Mouse (Mus musculus) forebrain, embryonic 14.5 days (tissue): ENCODE results near the gene Spaca9. TPM values are rescaled to one million over a fixed set of nuclear protein-coding genes. Genes with fewer than 3 reads are reported as not detected.

Experiments
- ATAC-seq: fragments of 200-750 bp; cut with Nextera tagmentation; 2 replicates; pipeline ENCODE4 v1.8.0; 2017; ENCODE audit warnings: mild to moderate bottlenecking, moderate library complexity
- DNase-seq: peaks from one replicate; pipeline ENCODE4 v3.0.0-alpha.2; 2015; ENCODE audit warnings: low spot score
- H3K27ac ChIP-seq: fragments of 300-500 bp; sonication (generic); 2 replicates; pipeline ENCODE4 v1.5.1; 2014; ENCODE audit warnings: low read depth, mild to moderate bottlenecking, control low read depth, low read length, moderate library complexity
- H3K27me3 ChIP-seq: fragments of 300-500 bp; sonication (generic); replicated peaks from 2 replicates; pipeline ENCODE4 v1.6.1; 2014; ENCODE audit warnings: low read length, control low read depth, mixed read lengths; ENCODE audit not compliant: control insufficient read depth, insufficient read depth
- H3K36me3 ChIP-seq: fragments of 300-500 bp; sonication (generic); 2 replicates; pipeline ENCODE4 v1.6.1; 2014; ENCODE audit warnings: low read length, control low read depth; ENCODE audit not compliant: control insufficient read depth, insufficient read depth
- H3K4me1 ChIP-seq: fragments of 300-500 bp; sonication (generic); 2 replicates; pipeline ENCODE4 v1.6.1; 2014; ENCODE audit warnings: antibody characterized with exemption, low read length, control low read depth; ENCODE audit not compliant: control insufficient read depth, insufficient read depth
- H3K4me2 ChIP-seq: fragments of 300-500 bp; sonication (generic); 2 replicates; pipeline ENCODE4 v1.6.1; 2014; ENCODE audit warnings: mild to moderate bottlenecking, control low read depth, low read length
- H3K4me3 ChIP-seq: fragments of 300-500 bp; sonication (generic); 2 replicates; pipeline ENCODE4 v1.5.1; 2014; ENCODE audit warnings: low read depth, low read length, control low read depth
- H3K9ac ChIP-seq: fragments of 300-500 bp; sonication (generic); 2 replicates; pipeline ENCODE4 v1.6.1; 2014; ENCODE audit warnings: mild to moderate bottlenecking, low read length, control low read depth, moderate library complexity
- H3K9me3 ChIP-seq: fragments of 300-500 bp; sonication (generic); replicated peaks from 2 replicates; pipeline ENCODE4 v1.6.1; 2016; ENCODE audit warnings: low read length, control low read depth, mixed read lengths; ENCODE audit not compliant: control insufficient read depth
- WGBS: fragments of 180-500 bp; shearing (Covaris S2); extraction: QIAGEN DNeasy Blood & Tissue Kit; methylation state at CpG from one replicate; pipeline ENCODE4 v1.1.7; 2014; 5-methylcytosine and 5-hydroxymethylcytosine counted together
- microRNA-seq: library from miRNA; unstranded; fragments of <30 nt; microRNA quantifications from one replicate; pipeline ENCODE4, GENCODE M21; 2016
- polyA plus RNA-seq: library from polyadenylated mRNA; unstranded; fragments of >200 nt; fragmentation: Nextera tagmentation; extraction: Ambion mirVana; gene quantifications from 2 replicates; pipeline ENCODE4 v1.2.1, GENCODE M21; 2014

Gene Spaca9
- polyA plus RNA-seq, 1 experiment from 2014 or later, result 2.8 TPM

DNA sequence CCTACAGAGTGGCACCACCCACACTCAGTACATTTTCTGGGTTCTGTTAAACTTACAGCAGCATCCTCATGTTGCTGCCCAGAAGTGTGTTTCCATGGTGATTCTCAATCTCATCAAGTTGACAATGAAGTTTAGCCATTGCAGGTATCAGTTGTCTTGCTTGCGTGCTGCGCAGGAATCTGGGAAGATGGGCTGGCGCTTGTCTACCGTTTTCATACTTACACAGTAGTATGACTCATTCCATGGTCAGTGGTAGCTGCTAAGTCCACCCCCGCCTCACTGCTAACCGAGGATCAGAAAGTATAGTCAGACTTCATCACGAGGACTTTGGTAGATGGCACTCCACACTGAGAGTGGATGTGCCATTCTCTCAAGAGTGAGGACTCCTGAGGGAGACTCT is 46.2 kb downstream of the Spaca9 start:
- no peaks in the 10 kb centered on the region for H3K4me1 ChIP-seq
- H3K27me3 ChIP-seq, result no peaks in the 10 kb centered on the region
- H3K4me2 ChIP-seq, result no peak overlapping the region
- 96% methylated on average over 7 of the region's 7 CpGs for WGBS
- no peak for DNase-seq
- no peaks in the 10 kb centered on the region for H3K9me3 ChIP-seq
- peaks cover 27% of the 10 kb centered on the region for H3K36me3 ChIP-seq
- no peak overlapping the region for H3K9ac ChIP-seq
- no peak for ATAC-seq
- no peak overlapping the region for H3K4me3 ChIP-seq
- no peak overlapping the region for H3K27ac ChIP-seq

DNA sequence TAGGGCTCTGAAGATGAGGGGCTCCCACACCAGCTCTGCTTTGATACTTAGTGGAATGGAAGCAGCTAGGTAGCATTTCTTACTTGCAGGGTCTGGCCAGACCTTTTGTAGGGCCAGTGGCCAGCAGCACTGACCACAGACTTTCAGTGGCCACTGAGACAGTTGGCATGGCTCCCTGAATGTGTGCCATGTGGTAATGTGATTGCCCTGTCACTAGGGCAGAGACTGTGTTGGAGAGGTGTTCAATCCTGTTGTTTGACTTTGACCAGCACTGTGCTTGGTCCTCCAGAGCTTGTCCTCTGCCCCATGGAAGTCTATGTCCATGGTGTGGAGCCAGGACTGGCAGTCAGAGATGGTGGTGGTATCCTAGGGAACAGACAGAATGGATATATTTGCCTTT is 49.0 kb downstream of the Spaca9 start:
- no peak overlapping the region for H3K27ac ChIP-seq
- no peak for ATAC-seq
- no peaks in the 10 kb centered on the region for H3K9me3 ChIP-seq
- H3K4me3 ChIP-seq, result no peak overlapping the region
- no peaks in the 10 kb centered on the region for H3K27me3 ChIP-seq
- H3K4me1 ChIP-seq, result no peaks in the 10 kb centered on the region
- H3K4me2 ChIP-seq, result no peak overlapping the region
- H3K36me3 ChIP-seq, result peaks cover 9% of the 10 kb centered on the region; the same call in 1 of the 2 replicates
- DNase-seq, result no peak
- no peak overlapping the region for H3K9ac ChIP-seq

DNA sequence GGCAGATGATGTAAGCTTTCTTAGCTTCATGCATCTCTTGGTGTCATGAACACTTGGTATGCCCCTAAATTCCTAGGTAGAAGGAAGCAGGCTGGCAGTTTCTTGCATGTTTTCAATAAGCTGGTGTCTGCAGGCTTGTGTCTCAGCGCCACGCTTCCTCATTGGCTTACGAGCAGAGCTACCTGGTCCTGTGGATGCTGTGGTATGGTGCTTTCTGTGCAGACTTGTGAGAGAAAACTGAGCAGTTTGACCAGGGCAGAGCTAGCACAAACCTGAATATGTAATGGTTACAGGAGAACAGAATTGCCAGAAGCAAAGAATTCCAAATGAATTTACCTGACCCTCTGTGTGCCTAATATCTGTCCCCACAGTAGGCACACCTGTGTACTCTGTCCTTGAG is 56.4 kb downstream of the Spaca9 start:
- DNase-seq (no peak), ATAC-seq (no peak)
- H3K9ac ChIP-seq, result no peak overlapping the region
- no peaks in the 10 kb centered on the region for H3K9me3 ChIP-seq
- H3K36me3 ChIP-seq, result no peaks in the 10 kb centered on the region
- no peak overlapping the region for H3K4me2 ChIP-seq
- H3K27ac ChIP-seq, result no peak overlapping the region
- H3K27me3 ChIP-seq, result no peaks in the 10 kb centered on the region
- no peak overlapping the region for H3K4me3 ChIP-seq
- peaks cover 12% of the 10 kb centered on the region for H3K4me1 ChIP-seq
- 94% methylated on average over 3 of the region's 3 CpGs for WGBS

Small RNAs within 50 kb of the gene (microRNA-seq; reads per million reads assigned to microRNA genes)
- gene Mir3088, result 1.6 reads per million, percentile 6 among the genes with 10 or more reads in this experiment

Other genes starting within 250 kb of the Spaca9 start
- 2.5 and 3.2 TPM in 2 replicates for gene 1700007K13Rik, start 233.4 kb downstream of the Spaca9 start, polyA plus RNA-seq
- gene Mrps2, start 231.7 kb downstream of the Spaca9 start, polyA plus RNA-seq, result 55.0 and 59.2 TPM in 2 replicates
- 0.22 and 0.33 TPM in 2 replicates for gene Gbgt1, start 202.8 kb downstream of the Spaca9 start, polyA plus RNA-seq
- gene Gm10134, start 193.6 kb downstream of the Spaca9 start, polyA plus RNA-seq, result 0.94 TPM in 1 of 2 replicates, not detected in the other
- gene Ralgds, start 186.6 kb downstream of the Spaca9 start, polyA plus RNA-seq, result 63.3 and 82.1 TPM in 2 replicates
- not detected in 2 replicates for gene Cel, start 136.3 kb downstream of the Spaca9 start, polyA plus RNA-seq
- gene Gtf3c5, start 116.0 kb downstream of the Spaca9 start, polyA plus RNA-seq, result 20.5 and 28.6 TPM in 2 replicates
- 0.12 TPM in 1 of 2 replicates, not detected in the other for gene Gfi1b, start 77.7 kb downstream of the Spaca9 start, polyA plus RNA-seq
- 17.7 and 25.5 TPM in 2 replicates for gene Tsc1, start 58.5 kb downstream of the Spaca9 start, polyA plus RNA-seq
- gene Ak8, start 437 bp upstream of the Spaca9 start, polyA plus RNA-seq, result 2.0 and 2.2 TPM in 2 replicates
- gene Gtf3c4, start 140.6 kb upstream of the Spaca9 start, polyA plus RNA-seq, result 20.2 and 24.9 TPM in 2 replicates
- 13.5 and 15.7 TPM in 2 replicates for gene Ddx31, start 140.7 kb upstream of the Spaca9 start, polyA plus RNA-seq
- 1.4 and 1.5 TPM in 2 replicates for gene Barhl1, start 216.9 kb upstream of the Spaca9 start, polyA plus RNA-seq